Mouse (Mus musculus): ENCODE measurements at regions not wholly inside any gene's neighbourhood (a gene's known extent, or its start where the extent isn't known, plus 50 kb on each side); places are given as distances from the start of the nearest gene placed in this dataset.

GRCm38 (mm10) chr1:137927953-137928352 is 247.6 kb downstream of the Ptprc start (continued):
- 0 out of 2 replicates have a peak, but pooled peaks have one; percentile 20 for TF ChIP-seq KAT2A (IDR thresholded peaks at IDR 0.05; ENCODE audit: insufficient replicate concordance, low read length)
- TF ChIP-seq MAX (IDR thresholded peaks at IDR 0.05; ENCODE audit: low read length), result peak; percentile 60; the same call in 1 of the 2 replicates
- no peak for TF ChIP-seq GABPA (IDR thresholded peaks at IDR 0.05; ENCODE audit: insufficient replicate concordance, low read depth, low read length)
- TF ChIP-seq RAD21 (IDR thresholded peaks at IDR 0.05; ENCODE audit: low read depth, low read length), result no peak
- no peak for TF ChIP-seq TBP (conservative IDR thresholded peaks at IDR 0.05; ENCODE audit: low read depth, low read length)
- TF ChIP-seq JUND (conservative IDR thresholded peaks at IDR 0.05; ENCODE audit: low read depth, low read length), result no peak; the same call in 1 of the 2 replicates

DNA sequence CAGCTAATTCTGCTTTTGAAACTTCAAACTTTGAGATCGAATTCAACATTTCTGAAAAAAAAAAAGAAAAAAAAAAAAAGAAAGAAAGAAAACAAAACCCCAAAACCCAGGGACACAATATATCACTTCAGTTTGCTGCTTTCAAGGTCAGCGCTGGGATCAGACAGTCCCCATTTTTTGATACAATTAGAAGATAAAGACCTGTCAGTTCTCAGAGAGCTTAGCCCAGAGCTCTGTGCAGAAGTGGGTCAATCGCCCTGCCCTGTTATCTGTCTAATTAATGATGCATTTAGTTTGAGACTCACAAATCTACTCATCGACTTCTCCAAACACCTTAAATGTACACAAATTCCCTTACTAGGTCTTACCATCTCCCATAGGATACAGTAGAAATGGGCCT is 249.2 kb downstream of the Ptprc start:
- H3K36me3 ChIP-seq (replicated peaks in 1 of 2; ENCODE audit: control insufficient read depth in 1 of 2, insufficient read depth in 1 of 2, low read length in 1 of 2), result peaks cover 0 to 8% of the 10 kb centered on the region in 2 experiments
- dilution Hi-C loops (cut with MboI; ENCODE audit: extremely low pct_ligation_motif_present, extremely low pct_unique_long_range_greater_than_20kb, low sequenced_read_pairs), result no loop called here
- H3K27ac ChIP-seq (ENCODE audit: insufficient read depth, low read depth), result no peak overlapping the region
- DNase-seq (ENCODE audit: extremely low read depth), result no peak
- no peak overlapping the region for H3K4me2 ChIP-seq (ENCODE audit: insufficient read depth, low read depth, poor library complexity, severe bottlenecking)
- TF ChIP-seq KAT2A (IDR thresholded peaks at IDR 0.05; ENCODE audit: insufficient replicate concordance, low read length), result no peak
- no peak for TF ChIP-seq ELF1 (IDR thresholded peaks at IDR 0.05; ENCODE audit: low read depth, low read length)
- TF ChIP-seq CTCF (conservative IDR thresholded peaks at IDR 0.05 in 1 of 2, IDR thresholded peaks at IDR 0.05 in 1 of 2; ENCODE audit: low read depth in 2 of 2, low read length in 2 of 2), result no peak
- TF ChIP-seq TCF12 (IDR thresholded peaks at IDR 0.05; ENCODE audit: low read depth, low read length), result no peak
- no peak for TF ChIP-seq UBTF (IDR thresholded peaks at IDR 0.05; ENCODE audit: low read depth, low read length)
- TF ChIP-seq E2F4 (IDR thresholded peaks at IDR 0.05; ENCODE audit: insufficient replicate concordance, low read depth, low read length), result no peak
- TF ChIP-seq IRF4 (IDR thresholded peaks at IDR 0.05; ENCODE audit: low read depth, low read length), result no peak
- TF ChIP-seq POLR2A (IDR thresholded peaks at IDR 0.05; ENCODE audit: low read depth, low read length), result no peak
- TF ChIP-seq MAFK (IDR thresholded peaks at IDR 0.05; ENCODE audit: insufficient replicate concordance, low read length), result no peak
- TF ChIP-seq CHD1 (IDR thresholded peaks at IDR 0.05; ENCODE audit: low read depth, low read length), result no peak
- TF ChIP-seq TBP (conservative IDR thresholded peaks at IDR 0.05; ENCODE audit: low read depth, low read length), result no peak
- TF ChIP-seq RCOR1 (conservative IDR thresholded peaks at IDR 0.05; ENCODE audit: low read depth, low read length), result no peak
- TF ChIP-seq MEF2A (IDR thresholded peaks at IDR 0.05; ENCODE audit: borderline replicate concordance, low read depth, low read length), result no peak
- TF ChIP-seq MAX (IDR thresholded peaks at IDR 0.05; ENCODE audit: low read length), result no peak
- no peak for TF ChIP-seq GABPA (IDR thresholded peaks at IDR 0.05; ENCODE audit: insufficient replicate concordance, low read depth, low read length)
- no peak for TF ChIP-seq POLR2AphosphoS2 (IDR thresholded peaks at IDR 0.05; ENCODE audit: low read depth, low read length)
- peaks cover 6% of the 10 kb centered on the region for H3K79me2 ChIP-seq (replicated peaks; ENCODE audit: control insufficient read depth, extremely low read depth, insufficient read depth, poor library complexity, severe bottlenecking)
- no peak overlapping the region for H3K4me3 ChIP-seq (replicated peaks in 1 of 3; ENCODE audit: low read depth in 2 of 3, low read length in 2 of 3, poor library complexity in 1 of 3)
- H3K9me3 ChIP-seq (replicated peaks; ENCODE audit: low read length), result no peaks in the 10 kb centered on the region
- no peaks in the 10 kb centered on the region for H3K27me3 ChIP-seq (replicated peaks)
- peaks cover 10 to 54% of the 10 kb centered on the region in 2 experiments; a peak in 3 of 4 replicates for H3K4me1 ChIP-seq (ENCODE audit: control insufficient read depth in 1 of 2, insufficient read depth in 2 of 2)
- in situ Hi-C loops (cut with MboI; ENCODE audit: low pct_ligation_motif_present, low pct_unique_long_range_greater_than_20kb, low sequenced_read_pairs), result no loop called here
- H3K9ac ChIP-seq (ENCODE audit: insufficient read depth, low read depth), result no peak overlapping the region

DNA sequence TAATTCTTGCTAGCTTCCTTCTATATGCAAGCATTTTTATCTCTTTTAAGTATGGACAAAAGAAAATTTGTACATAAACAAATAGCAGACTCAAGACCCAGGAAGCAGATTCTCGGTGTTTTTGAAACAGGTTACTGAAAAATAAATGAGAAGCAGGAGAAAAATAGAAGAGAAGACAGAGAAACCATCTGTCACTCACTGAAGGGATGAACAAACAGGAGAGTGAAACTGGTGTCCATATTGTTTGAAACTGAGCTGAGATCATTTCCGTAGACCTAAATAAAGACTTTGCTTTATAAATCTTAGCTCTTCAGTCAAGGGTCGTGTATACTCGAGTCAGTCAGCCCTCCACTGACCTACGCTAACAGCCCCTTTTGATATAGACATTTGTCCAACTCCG is 251.4 kb downstream of the Ptprc start:
- H3K27ac ChIP-seq (ENCODE audit: insufficient read depth, low read depth), result peak overlapping the region; percentile 92
- dilution Hi-C loops (cut with MboI; ENCODE audit: extremely low pct_ligation_motif_present, extremely low pct_unique_long_range_greater_than_20kb, low sequenced_read_pairs) (no loop called here), in situ Hi-C loops (cut with MboI; ENCODE audit: low pct_ligation_motif_present, low pct_unique_long_range_greater_than_20kb, low sequenced_read_pairs) (no loop called here)
- H3K4me1 ChIP-seq (ENCODE audit: control insufficient read depth in 1 of 2, insufficient read depth in 2 of 2), result peaks cover 13 to 73% of the 10 kb centered on the region in 2 experiments
- H3K4me2 ChIP-seq (ENCODE audit: insufficient read depth, low read depth, poor library complexity, severe bottlenecking), result peak overlapping the region; percentile 71
- H3K79me2 ChIP-seq (replicated peaks; ENCODE audit: control insufficient read depth, extremely low read depth, insufficient read depth, poor library complexity, severe bottlenecking), result peaks cover 6% of the 10 kb centered on the region
- H3K27me3 ChIP-seq (replicated peaks), result no peaks in the 10 kb centered on the region
- peaks cover 0 to 4% of the 10 kb centered on the region in 2 experiments for H3K36me3 ChIP-seq (replicated peaks in 1 of 2; ENCODE audit: control insufficient read depth in 1 of 2, insufficient read depth in 1 of 2, low read length in 1 of 2)
- peak overlapping the region; percentile 13; the same call in 1 of the 2 replicates for H3K9ac ChIP-seq (ENCODE audit: insufficient read depth, low read depth)
- H3K4me3 ChIP-seq (replicated peaks in 1 of 3; ENCODE audit: low read depth in 2 of 3, low read length in 2 of 3, poor library complexity in 1 of 3), result no peak overlapping the region
- no peaks in the 10 kb centered on the region for H3K9me3 ChIP-seq (replicated peaks; ENCODE audit: low read length)
- no peak for DNase-seq (ENCODE audit: extremely low read depth)
- TF ChIP-seq IRF4 (IDR thresholded peaks at IDR 0.05; ENCODE audit: low read depth, low read length) (peak; percentile 69), MXI1 (IDR thresholded peaks at IDR 0.05; ENCODE audit: low read depth, low read length) (no peak), CHD1 (IDR thresholded peaks at IDR 0.05; ENCODE audit: low read depth, low read length) (0 out of 2 replicates have a peak, but pooled peaks have one; percentile 80), MAX (IDR thresholded peaks at IDR 0.05; ENCODE audit: low read length) (no peak), CTCF (conservative IDR thresholded peaks at IDR 0.05 in 1 of 2, IDR thresholded peaks at IDR 0.05 in 1 of 2; ENCODE audit: low read depth in 2 of 2, low read length in 2 of 2) (no peak), POLR2A (IDR thresholded peaks at IDR 0.05; ENCODE audit: low read depth, low read length) (no peak), CHD2 (IDR thresholded peaks at IDR 0.05; ENCODE audit: low read length) (no peak), EP300 (IDR thresholded peaks at IDR 0.05; ENCODE audit: low read length) (peak; percentile 77; the same call in 1 of the 2 replicates), MYC (IDR thresholded peaks at IDR 0.05; ENCODE audit: low read depth, low read length) (no peak), PAX5 (IDR thresholded peaks at IDR 0.05; ENCODE audit: low read length) (no peak), SMC3 (IDR thresholded peaks at IDR 0.05; ENCODE audit: low read depth, low read length) (no peak), JUN (IDR thresholded peaks at IDR 0.05; ENCODE audit: insufficient read depth, low read depth, low read length) (peak; percentile 90), MEF2A (IDR thresholded peaks at IDR 0.05; ENCODE audit: borderline replicate concordance, low read depth, low read length) (peak; percentile 80), KAT2A (IDR thresholded peaks at IDR 0.05; ENCODE audit: insufficient replicate concordance, low read length) (no peak), ZMIZ1 (IDR thresholded peaks at IDR 0.05; ENCODE audit: low read depth, low read length) (no peak), UBTF (IDR thresholded peaks at IDR 0.05; ENCODE audit: low read depth, low read length) (no peak), BHLHE40 (IDR thresholded peaks at IDR 0.05; ENCODE audit: low read depth, low read length) (0 out of 2 replicates have a peak, but pooled peaks have one; percentile 5), USF2 (conservative IDR thresholded peaks at IDR 0.05; ENCODE audit: low read depth, low read length) (no peak), ZC3H11A (IDR thresholded peaks at IDR 0.05; ENCODE audit: low read depth, low read length) (no peak)
